ENCODE assay signal across 8 mouse cellular contexts in genomic region chr9:65605471-65606136, GRCm38 (mm10). TPM values are rescaled to one million over a fixed set of nuclear protein-coding genes. Genes with fewer than 3 reads are reported as not detected.
DNase-seq lines count a peak whose midpoint lies in the region; ATAC-seq and TF ChIP-seq lines count a peak whose summit lies in the region.

No protein-coding gene starts in this region.

- dilution Hi-C loops in CH12.LX (cut with MboI; ENCODE audit: extremely low pct_ligation_motif_present, extremely low pct_unique_long_range_greater_than_20kb, low sequenced_read_pairs), result no loop called here

- TF ChIP-seq CTCF in CH12.LX (conservative IDR thresholded peaks at IDR 0.05 in 1 of 2, IDR thresholded peaks at IDR 0.05 in 1 of 2; ENCODE audit: low read depth in 2 of 2, low read length in 2 of 2), result peak; percentile 34 to 88; a peak in 3 of 4 replicates

- WGBS in embryonic facial prominence, embryonic 11.5 days, result 6% methylated on average over 9 of the region's 9 CpGs
- 8% methylated on average over 9 of the region's 9 CpGs for WGBS in liver, embryonic 12.5 days (ENCODE audit: insufficient replicate concordance)

- no peaks in the 10 kb centered on the region for H3K9me3 ChIP-seq in CH12.LX (replicated peaks; ENCODE audit: low read length)
- no peaks in the 10 kb centered on the region for H3K9me3 ChIP-seq in embryonic facial prominence, embryonic 11.5 days (replicated peaks; ENCODE audit: control insufficient read depth, low read length)
- no peaks in the 10 kb centered on the region for H3K9me3 ChIP-seq in liver, embryonic 12.5 days (replicated peaks)

- H3K36me3 ChIP-seq in CH12.LX (replicated peaks in 1 of 2; ENCODE audit: control insufficient read depth in 1 of 2, insufficient read depth in 1 of 2, low read length in 1 of 2), result no peaks in the 10 kb centered on the region
- no peaks in the 10 kb centered on the region for H3K36me3 ChIP-seq in embryonic facial prominence, embryonic 11.5 days (replicated peaks; ENCODE audit: control insufficient read depth, insufficient read depth, low read depth, low read length)
- no peaks in the 10 kb centered on the region for H3K36me3 ChIP-seq in liver, embryonic 12.5 days

- no peak overlapping the region for H3K27ac ChIP-seq in CH12.LX (ENCODE audit: insufficient read depth, low read depth)
- H3K27ac ChIP-seq in embryonic facial prominence, embryonic 11.5 days (replicated peaks; ENCODE audit: low read depth, low read length), result no peak overlapping the region
- no peak overlapping the region for H3K27ac ChIP-seq in liver, embryonic 12.5 days

- DNase-seq in CH12.LX (ENCODE audit: extremely low read depth), result peak; percentile 75
- peak; percentile 60 for DNase-seq in adrenal gland, postnatal 25 days
- DNase-seq in embryonic facial prominence, embryonic 11.5 days (ENCODE audit: low spot score), result peak; percentile 99
- DNase-seq in heart, adult 9 months (ENCODE audit: low spot score in 2 of 2), result peak; percentile 46 to 61
- DNase-seq in kidney, adult 8-10 months, result peak; percentile 62 to 68
- DNase-seq in naive thymus-derived CD4-positive, alpha-beta T cell, adult 2 months (ENCODE audit: low read depth), result peak; percentile 73
- DNase-seq in thymus, postnatal 10 days (ENCODE audit: low spot score in 2 of 2), result peak; percentile 29 to 62

- ATAC-seq in embryonic facial prominence, embryonic 11.5 days (replicated peaks; ENCODE audit: insufficient number of reproducible peaks, low FRiP score, low TSS enrichment, low read depth), result peak; percentile 88
- peak; percentile 15; the same call in 1 of the 2 replicates for ATAC-seq in liver, embryonic 12.5 days

- peak; percentile 86 for TF ChIP-seq RAD21 in CH12.LX (IDR thresholded peaks at IDR 0.05; ENCODE audit: low read depth, low read length)

- in situ Hi-C loops in CH12.LX (cut with MboI; ENCODE audit: low pct_ligation_motif_present, low pct_unique_long_range_greater_than_20kb, low sequenced_read_pairs), result loop anchor here (5.0 to 10.0 kb wide), 2 partner anchors 57 to 239 kb away; no protein-coding TSS in a partner anchor

- TF ChIP-seq POLR2A in CH12.LX (IDR thresholded peaks at IDR 0.05; ENCODE audit: low read depth, low read length), result no peak

- no peaks in the 10 kb centered on the region for H3K79me2 ChIP-seq in CH12.LX (replicated peaks; ENCODE audit: control insufficient read depth, extremely low read depth, insufficient read depth, poor library complexity, severe bottlenecking)

- no peaks in the 10 kb centered on the region for H3K27me3 ChIP-seq in CH12.LX (replicated peaks)
- H3K27me3 ChIP-seq in embryonic facial prominence, embryonic 11.5 days (ENCODE audit: control insufficient read depth, insufficient read depth, low read length), result no peaks in the 10 kb centered on the region
- H3K27me3 ChIP-seq in liver, embryonic 12.5 days (replicated peaks), result 0 out of 2 replicates have a peak, but pooled peaks cover 15% of the 10 kb centered on the region

- no peak overlapping the region for H3K4me2 ChIP-seq in CH12.LX (ENCODE audit: insufficient read depth, low read depth, poor library complexity, severe bottlenecking)
- no peak overlapping the region for H3K4me2 ChIP-seq in embryonic facial prominence, embryonic 11.5 days (ENCODE audit: low read depth, low read length)
- H3K4me2 ChIP-seq in liver, embryonic 12.5 days, result peak overlapping the region; percentile 28

- TF ChIP-seq EP300 in CH12.LX (IDR thresholded peaks at IDR 0.05; ENCODE audit: low read length), result no peak

- no peak overlapping the region for H3K4me3 ChIP-seq in CH12.LX (replicated peaks in 1 of 3; ENCODE audit: low read depth in 2 of 3, low read length in 2 of 3, poor library complexity in 1 of 3)
- H3K4me3 ChIP-seq in embryonic facial prominence, embryonic 11.5 days (ENCODE audit: low read depth, low read length), result no peak overlapping the region
- no peak overlapping the region for H3K4me3 ChIP-seq in liver, embryonic 12.5 days

- no peaks in the 10 kb centered on the region for H3K4me1 ChIP-seq in CH12.LX (ENCODE audit: control insufficient read depth in 1 of 2, insufficient read depth in 2 of 2)
- H3K4me1 ChIP-seq in embryonic facial prominence, embryonic 11.5 days (ENCODE audit: control insufficient read depth, insufficient read depth, low read length), result no peaks in the 10 kb centered on the region
- H3K4me1 ChIP-seq in liver, embryonic 12.5 days, result 0 out of 2 replicates have a peak, but pooled peaks cover 7% of the 10 kb centered on the region

- no peak overlapping the region for H3K9ac ChIP-seq in CH12.LX (ENCODE audit: insufficient read depth, low read depth)
- H3K9ac ChIP-seq in embryonic facial prominence, embryonic 11.5 days (replicated peaks; ENCODE audit: low read length), result no peak overlapping the region
- H3K9ac ChIP-seq in liver, embryonic 12.5 days, result no peak overlapping the region

TF ChIP-seq in CH12.LX, 34 proteins besides CTCF, POLR2A, EP300 and RAD21:
- TF ChIP-seq MAFK (IDR thresholded peaks at IDR 0.05; ENCODE audit: insufficient replicate concordance, low read length) (no peak), ZNF384 (IDR thresholded peaks at IDR 0.05; ENCODE audit: low read depth, low read length) (peak; percentile 30), ZC3H11A (IDR thresholded peaks at IDR 0.05; ENCODE audit: low read depth, low read length) (peak; percentile 38; the same call in 1 of the 2 replicates), JUN (IDR thresholded peaks at IDR 0.05; ENCODE audit: insufficient read depth, low read depth, low read length) (no peak), SMC3 (IDR thresholded peaks at IDR 0.05; ENCODE audit: low read depth, low read length) (peak; percentile 82), MYC (IDR thresholded peaks at IDR 0.05; ENCODE audit: low read depth, low read length) (no peak)

RNA-seq across cellular contexts. Expression of gene Pif1, which starts 18.6 kb away (rescaled TPM):
- total RNA-seq in CH12.LX (2012; rRNA removed) (12.2 and 15.7 TPM in 2 replicates), CH12.LX (2014; rRNA removed) (11.2 and 13.3 TPM in 2 replicates)
- 12.3 and 14.5 TPM in 2 replicates for polyA plus RNA-seq in CH12.LX (2012; ENCODE audit: insufficient read length, low read depth)
- 1.1 and 1.6 TPM in 2 replicates for total RNA-seq in adrenal gland, postnatal 25 days (2021)
- 9.7 and 10.4 TPM in 2 replicates for polyA plus RNA-seq in embryonic facial prominence, embryonic 11.5 days (2014; fragmentation: Nextera tagmentation; extraction: Ambion mirVana)
- polyA plus RNA-seq in liver, embryonic 12.5 days (2016; fragmentation: Nextera tagmentation; extraction: Ambion mirVana), result 16.1 and 17.4 TPM in 2 replicates

RNA-seq across cellular contexts. Expression of gene Rbpms2, which starts 23.8 kb away (rescaled TPM):
- total RNA-seq in CH12.LX (2012; rRNA removed) (0.13 TPM in 1 of 2 replicates, not detected in the other), CH12.LX (2014; rRNA removed) (not detected in 2 replicates)
- polyA plus RNA-seq in CH12.LX (2012; ENCODE audit: insufficient read length, low read depth), result 0.34 and 0.95 TPM in 2 replicates
- 51.5 and 63.3 TPM in 2 replicates for total RNA-seq in adrenal gland, postnatal 25 days (2021)
- polyA plus RNA-seq in embryonic facial prominence, embryonic 11.5 days (2014; fragmentation: Nextera tagmentation; extraction: Ambion mirVana), result 20.4 and 25.8 TPM in 2 replicates
- polyA plus RNA-seq in liver, embryonic 12.5 days (2016; fragmentation: Nextera tagmentation; extraction: Ambion mirVana), result 19.2 and 19.3 TPM in 2 replicates

RNA-seq across cellular contexts. Expression of gene Plekho2, which starts 25.8 kb away (rescaled TPM):
- total RNA-seq in CH12.LX (2012; rRNA removed), result 13.9 and 16.8 TPM in 2 replicates
- 7.2 and 7.9 TPM in 2 replicates for total RNA-seq in CH12.LX (2014; rRNA removed)
- 33.8 and 37.1 TPM in 2 replicates for polyA plus RNA-seq in CH12.LX (2012; ENCODE audit: insufficient read length, low read depth)
- 58.2 and 64.5 TPM in 2 replicates for total RNA-seq in adrenal gland, postnatal 25 days (2021)
- polyA plus RNA-seq in embryonic facial prominence, embryonic 11.5 days (2014; fragmentation: Nextera tagmentation; extraction: Ambion mirVana), result 10.6 and 11.2 TPM in 2 replicates
- 37.2 and 39.1 TPM in 2 replicates for polyA plus RNA-seq in liver, embryonic 12.5 days (2016; fragmentation: Nextera tagmentation; extraction: Ambion mirVana)

Comparison
In these comparisons a context has a peak if more than half of its experiments do, and no peak if none do; other contexts are left out.
1. DNase-seq: peak in every context shown above with its lines; median percentile 99 in embryonic facial prominence, embryonic 11.5 days; 75 in CH12.LX; 73 in naive thymus-derived CD4-positive, alpha-beta T cell, adult 2 months; 65 in kidney, adult 8-10 months; 60 in adrenal gland, postnatal 25 days; 54 in heart, adult 9 months; 46 in thymus, postnatal 10 days.
2. RNA of gene Rbpms2, which starts 23.8 kb away (polyA plus RNA-seq): 20.4 to 25.8 TPM in embryonic facial prominence, embryonic 11.5 days and 19.2 to 19.3 TPM in liver, embryonic 12.5 days; 0.34 to 0.95 TPM in CH12.LX; every median in the first group is over 10 times any median in the second.